Mouse (Mus musculus) layer of hippocampus, adult 8-10 months (tissue): ENCODE measurements at regions not wholly inside any gene's neighbourhood (a gene's known extent, or its start where the extent isn't known, plus 50 kb on each side); places are given as distances from the start of the nearest gene placed in this dataset.

ENCODE experiments used
- DNase-seq, 2 experiments: peaks; one replicate each; pipeline ENCODE4 v3.0.0; 2022; ENCODE audit warnings: low spot score in 2 of 2

DNA sequence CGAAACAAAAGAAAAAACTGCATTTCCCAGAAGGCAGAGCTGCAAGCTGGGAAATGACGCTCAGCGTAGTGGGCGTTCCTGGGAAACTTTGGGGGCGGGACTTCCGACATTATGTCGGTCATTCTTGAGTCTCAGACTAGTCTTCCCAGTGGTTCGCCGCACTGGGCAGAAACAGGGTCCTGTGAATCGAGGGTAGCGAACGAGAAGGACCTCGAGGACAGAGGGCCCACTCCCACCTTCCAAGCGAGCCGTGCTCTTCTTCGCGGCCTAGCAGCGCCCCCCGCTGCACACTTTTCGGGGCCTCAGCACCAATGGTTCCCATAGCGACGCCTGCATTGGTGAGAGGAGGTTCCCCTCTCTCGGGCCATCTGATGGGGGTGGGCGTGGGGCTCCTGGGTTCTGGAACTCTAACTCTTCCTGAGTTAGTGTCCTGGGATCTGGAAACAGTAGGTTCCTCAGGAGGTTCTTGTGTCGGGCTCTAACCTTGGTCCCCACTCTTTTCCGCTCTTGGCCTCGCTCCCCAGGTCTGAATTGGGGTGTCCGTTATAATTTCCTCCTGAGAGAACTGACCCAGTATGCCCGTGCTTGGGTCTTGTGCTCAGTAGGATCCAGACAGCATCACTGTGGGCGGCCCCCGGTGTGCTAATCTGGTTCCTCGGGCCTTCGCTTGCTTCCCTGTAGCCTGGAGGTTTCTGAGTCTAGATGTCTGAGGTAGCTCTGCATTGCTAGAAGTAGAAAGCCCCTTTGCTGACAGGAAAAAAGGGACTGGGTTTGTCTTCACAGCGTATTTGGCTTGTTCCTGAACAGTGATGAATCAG, 52.8 kb upstream of the Gramd1a start:
- DNase-seq = peak; percentile 50 to 63

DNA sequence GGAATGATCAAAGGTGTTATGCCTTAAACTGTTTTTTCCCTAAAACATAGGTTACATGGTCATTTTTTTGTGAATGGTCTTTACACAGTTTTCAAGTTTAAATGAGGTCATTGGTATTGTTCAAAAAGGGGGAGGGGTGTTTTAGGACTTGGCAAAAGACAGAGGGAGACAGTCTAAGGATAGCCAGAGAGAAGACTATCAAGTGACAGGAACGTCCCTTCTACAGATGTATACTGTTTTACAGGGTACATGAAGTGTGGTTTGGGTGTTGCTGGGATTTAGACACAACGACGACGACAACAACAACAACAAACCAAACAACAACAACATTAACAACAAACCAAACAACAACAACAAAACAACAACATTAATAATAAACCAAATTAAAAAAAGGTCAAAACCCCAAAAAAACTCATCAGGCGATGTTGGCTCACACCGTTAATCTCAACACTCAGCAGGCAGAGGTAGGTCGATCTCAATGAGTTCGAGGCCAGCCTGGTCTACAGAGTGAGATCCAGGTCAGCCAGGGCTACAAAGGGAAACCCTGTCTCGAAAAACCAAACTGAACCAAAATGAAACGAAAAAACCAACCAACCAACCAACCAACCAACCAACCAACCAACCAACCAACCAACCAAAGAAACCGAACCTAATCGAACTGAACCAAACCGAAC, 52.0 kb upstream of the Gramd1a start:
- no peak for DNase-seq
